Mouse (Mus musculus) embryonic facial prominence, embryonic 11.5 days (tissue): ENCODE data around the gene Gm20388. TPM values are rescaled to one million over a fixed set of nuclear protein-coding genes. Genes with fewer than 3 reads are reported as not detected.

Source experiments
- ATAC-seq: fragments of 200-750 bp; cut with Nextera tagmentation; replicated peaks from 2 replicates; pipeline ENCODE4 v1.8.0; 2017; ENCODE audit warnings: low read depth; ENCODE audit not compliant: insufficient number of reproducible peaks, low FRiP score, low TSS enrichment
- DNase-seq: peaks from one replicate; pipeline ENCODE4 v3.0.0-alpha.2; 2015; ENCODE audit warnings: low spot score
- H3K27ac ChIP-seq: fragments of 300-500 bp; sonication (generic); replicated peaks from 2 replicates; pipeline ENCODE4 v1.5.1; 2014; ENCODE audit warnings: mild to moderate bottlenecking, low read depth, low read length, control low read depth
- H3K27me3 ChIP-seq: fragments of 300-500 bp; sonication (generic); 2 replicates; pipeline ENCODE4 v1.6.1; 2014; ENCODE audit warnings: mild to moderate bottlenecking, low read length, moderate library complexity, mixed read lengths; ENCODE audit not compliant: control insufficient read depth, insufficient read depth
- H3K36me3 ChIP-seq: fragments of 300-500 bp; sonication (generic); replicated peaks from 2 replicates; pipeline ENCODE4 v1.6.1; 2014; ENCODE audit warnings: low read depth, mild to moderate bottlenecking, low read length, moderate library complexity, mixed read lengths; ENCODE audit not compliant: control insufficient read depth, insufficient read depth
- H3K4me1 ChIP-seq: fragments of 300-500 bp; sonication (generic); 2 replicates; pipeline ENCODE4 v1.6.1; 2014; ENCODE audit warnings: low read length, mixed read lengths; ENCODE audit not compliant: control insufficient read depth, insufficient read depth
- H3K4me2 ChIP-seq: fragments of 300-500 bp; sonication (generic); 2 replicates; pipeline ENCODE4 v1.6.1; 2014; ENCODE audit warnings: low read depth, mild to moderate bottlenecking, control low read depth, low read length, moderate library complexity
- H3K4me3 ChIP-seq: fragments of 300-500 bp; sonication (generic); 2 replicates; pipeline ENCODE4 v1.5.1; 2014; ENCODE audit warnings: low read depth, low read length, control low read depth
- H3K9ac ChIP-seq: fragments of 300-500 bp; sonication (generic); replicated peaks from 2 replicates; pipeline ENCODE4 v1.6.1; 2014; ENCODE audit warnings: mild to moderate bottlenecking, control low read depth, low read length
- H3K9me3 ChIP-seq: fragments of 300-500 bp; sonication (generic); replicated peaks from 2 replicates; pipeline ENCODE4 v1.6.1; 2016; ENCODE audit warnings: mild to moderate bottlenecking, low read length, inconsistent platforms, mixed read lengths; ENCODE audit not compliant: control insufficient read depth
- WGBS: fragments of 180-500 bp; shearing (Covaris S2); extraction: QIAGEN DNeasy Blood & Tissue Kit; methylation state at CpG from one replicate; pipeline ENCODE4 v1.1.7; 2014; 5-methylcytosine and 5-hydroxymethylcytosine counted together
- polyA plus RNA-seq: library from polyadenylated mRNA; unstranded; fragments of >200 nt; fragmentation: Nextera tagmentation; extraction: Ambion mirVana; gene quantifications from 2 replicates; pipeline ENCODE4 v1.2.1, GENCODE M21; 2014

Gm20388 gene
- polyA plus RNA-seq, 1 experiment from 2014 or later: 3.1 TPM

- no peaks in the 10 kb centered on the region for H3K9me3 ChIP-seq
- peaks cover 45% of the 10 kb centered on the region for H3K27me3 ChIP-seq
- peaks cover 9% of the 10 kb centered on the region for H3K4me1 ChIP-seq
- 0 out of 2 replicates have a peak, but pooled peaks have one; percentile 13 for ATAC-seq
- under 1% methylated on average over 25 of the region's 25 CpGs for WGBS
- H3K4me3 ChIP-seq: peak within 1 kb of the TSS; percentile 67
- H3K9ac ChIP-seq: peak within 1 kb of the TSS; percentile 85
- DNase-seq: peak; percentile 96
- H3K36me3 ChIP-seq: no peaks in the 10 kb centered on the region
- peak within 1 kb of the TSS; percentile 88 for H3K4me2 ChIP-seq
- H3K27ac ChIP-seq: peak within 1 kb of the TSS; percentile 89
Measured at GRCm38 (mm10) chr8:121115948-121116347, 1205.3 kb downstream of the Gm20388 start, which contains the start of gene Foxc2. Gene Foxc2, plus strand, starts transcription at chr8:121116171.

- DNase-seq (peak; percentile 56), ATAC-seq (peak; percentile 52; the same call in 1 of the 2 replicates)
- under 1% methylated on average over 55 of the region's 55 CpGs for WGBS
- Histone ChIP-seq H3K4me2 (peak overlapping the region; percentile 88), H3K36me3 (no peaks in the 10 kb centered on the region), H3K27ac (peak overlapping the region; percentile 89), H3K4me3 (peak overlapping the region; percentile 67), H3K9ac (peak overlapping the region; percentile 85), H3K27me3 (peaks cover 50% of the 10 kb centered on the region), H3K9me3 (no peaks in the 10 kb centered on the region), H3K4me1 (peaks cover 9% of the 10 kb centered on the region)
Measured at GRCm38 (mm10) chr8:121116591-121117185, 1206.0 kb downstream of the Gm20388 start.

GRCm38 (mm10) chr8:121117186-121117651 lies 1206.6 kb downstream of the Gm20388 start:
- Histone ChIP-seq H3K9ac (peak overlapping the region; percentile 85), H3K4me1 (peaks cover 9% of the 10 kb centered on the region), H3K9me3 (no peaks in the 10 kb centered on the region), H3K4me3 (peak overlapping the region; percentile 67), H3K27ac (peak overlapping the region; percentile 89), H3K36me3 (no peaks in the 10 kb centered on the region), H3K4me2 (peak overlapping the region; percentile 88), H3K27me3 (peaks cover 55% of the 10 kb centered on the region)
- ATAC-seq (0 out of 2 replicates have a peak, but pooled peaks have one; percentile 22), DNase-seq (peak; percentile 56)
- WGBS: under 1% methylated on average over 58 of the region's 62 CpGs

- Histone ChIP-seq H3K27ac (peak overlapping the region; percentile 89), H3K27me3 (peaks cover 62% of the 10 kb centered on the region), H3K4me3 (peak overlapping the region; percentile 67), H3K36me3 (no peaks in the 10 kb centered on the region), H3K9ac (peak overlapping the region; percentile 85), H3K4me1 (peaks cover 9% of the 10 kb centered on the region), H3K9me3 (no peaks in the 10 kb centered on the region), H3K4me2 (peak overlapping the region; percentile 88)
- ATAC-seq: no peak
- under 1% methylated on average over 28 of the region's 28 CpGs for WGBS
- DNase-seq: peak; percentile 33
Measured at GRCm38 (mm10) chr8:121117906-121118305, 1207.3 kb downstream of the Gm20388 start.

GRCm38 (mm10) chr8:121118634-121119420 lies 1208.2 kb downstream of the Gm20388 start:
- H3K36me3 ChIP-seq: no peaks in the 10 kb centered on the region
- ATAC-seq (no peak), DNase-seq (peak; percentile 43)
- 1% methylated on average over 18 of the region's 18 CpGs for WGBS
- no peak overlapping the region for H3K27ac ChIP-seq
- H3K9ac ChIP-seq: peak overlapping the region; percentile 68
- H3K4me3 ChIP-seq: peak overlapping the region; percentile 67
- H3K4me2 ChIP-seq: peak overlapping the region; percentile 88
- peaks cover 5% of the 10 kb centered on the region for H3K4me1 ChIP-seq
- peaks cover 68% of the 10 kb centered on the region for H3K27me3 ChIP-seq
- no peaks in the 10 kb centered on the region for H3K9me3 ChIP-seq

- 4% methylated on average over 12 of the region's 12 CpGs for WGBS
- no peak overlapping the region for H3K27ac ChIP-seq
- peaks cover 74% of the 10 kb centered on the region for H3K27me3 ChIP-seq
- DNase-seq (peak; percentile 11), ATAC-seq (no peak)
- peak overlapping the region; percentile 67 for H3K4me3 ChIP-seq
- no peaks in the 10 kb centered on the region for H3K36me3 ChIP-seq
- H3K4me2 ChIP-seq: peak overlapping the region; percentile 46
- H3K4me1 ChIP-seq: peaks cover 7% of the 10 kb centered on the region
- H3K9ac ChIP-seq: peak overlapping the region; percentile 68
- no peaks in the 10 kb centered on the region for H3K9me3 ChIP-seq
Measured at GRCm38 (mm10) chr8:121119635-121120455, 1209.2 kb downstream of the Gm20388 start.

GRCm38 (mm10) chr8:121120456-121121419 lies 1210.1 kb downstream of the Gm20388 start:
- H3K9ac ChIP-seq: peak overlapping the region; percentile 68
- H3K27ac ChIP-seq: no peak overlapping the region
- peaks cover 73% of the 10 kb centered on the region for H3K27me3 ChIP-seq
- H3K4me3 ChIP-seq: peak overlapping the region; percentile 67
- no peaks in the 10 kb centered on the region for H3K36me3 ChIP-seq
- H3K4me1 ChIP-seq: peaks cover 8% of the 10 kb centered on the region
- peak overlapping the region; percentile 46 for H3K4me2 ChIP-seq
- no peak for ATAC-seq
- H3K9me3 ChIP-seq: no peaks in the 10 kb centered on the region
- WGBS: 8% methylated on average over 17 of the region's 17 CpGs
- peak; percentile 12 for DNase-seq
